Mouse (Mus musculus): ENCODE results near the gene Ascc3. TPM values are rescaled to one million over a fixed set of nuclear protein-coding genes. Genes with fewer than 3 reads are reported as not detected.

The Ascc3 gene
- polyA plus RNA-seq, 1 experiment from 2014 or later: 17.4 TPM

- 44% methylated on average over 5 of the region's 5 CpGs for whole genome bisulfite sequencing
- ATAC-seq (ENCODE audit: low FRiP score): peak; percentile 63
- H3K9ac ChIP-seq (ENCODE audit: low read length): no peak overlapping the region
- no peak overlapping the region for H3K27ac ChIP-seq (ENCODE audit: low read depth, low read length)
- H3K4me1 ChIP-seq (ENCODE audit: control insufficient read depth, insufficient read depth, low read length): no peaks in the 10 kb centered on the region
- H3K36me3 ChIP-seq (ENCODE audit: control insufficient read depth, insufficient read depth, low read length): no peaks in the 10 kb centered on the region
- no peaks in the 10 kb centered on the region for H3K27me3 ChIP-seq (ENCODE audit: control insufficient read depth, insufficient read depth, low read length)
- no peaks in the 10 kb centered on the region for H3K9me3 ChIP-seq (ENCODE audit: control insufficient read depth, low read length)
- no peak overlapping the region for H3K4me3 ChIP-seq (ENCODE audit: low read depth, low read length)
- H3K4me2 ChIP-seq: no peak overlapping the region
- no peak for DNase-seq (ENCODE audit: low spot score, missing footprints)
Observed at GRCm38 (mm10) chr10:50792840-50793239, 200.4 kb downstream of the Ascc3 start.

GRCm38 (mm10) chr10:50801594-50801993 lies 209.1 kb downstream of the Ascc3 start:
- Histone ChIP-seq H3K36me3 (ENCODE audit: control insufficient read depth, insufficient read depth, low read length) (no peaks in the 10 kb centered on the region), H3K9ac (ENCODE audit: low read length) (no peak overlapping the region), H3K4me2 (no peak overlapping the region), H3K27ac (ENCODE audit: low read depth, low read length) (no peak overlapping the region), H3K27me3 (ENCODE audit: control insufficient read depth, insufficient read depth, low read length) (no peaks in the 10 kb centered on the region), H3K4me1 (ENCODE audit: control insufficient read depth, insufficient read depth, low read length) (0 out of 2 replicates have a peak, but pooled peaks cover 2% of the 10 kb centered on the region), H3K9me3 (ENCODE audit: control insufficient read depth, low read length) (no peaks in the 10 kb centered on the region), H3K4me3 (ENCODE audit: low read depth, low read length) (no peak overlapping the region)
- no peak for ATAC-seq (ENCODE audit: low FRiP score)
- WGBS: 37% methylated on average over 2 of the region's 2 CpGs
- DNase-seq (ENCODE audit: low spot score, missing footprints): no peak

- no peaks in the 10 kb centered on the region for H3K36me3 ChIP-seq (ENCODE audit: control insufficient read depth, insufficient read depth, low read length)
- H3K4me3 ChIP-seq (ENCODE audit: low read depth, low read length): no peak overlapping the region
- H3K4me2 ChIP-seq: no peak overlapping the region
- no peak overlapping the region for H3K27ac ChIP-seq (ENCODE audit: low read depth, low read length)
- H3K4me1 ChIP-seq (ENCODE audit: control insufficient read depth, insufficient read depth, low read length): 0 out of 2 replicates have a peak, but pooled peaks cover 2% of the 10 kb centered on the region
- H3K9me3 ChIP-seq (ENCODE audit: control insufficient read depth, low read length): no peaks in the 10 kb centered on the region
- H3K27me3 ChIP-seq (ENCODE audit: control insufficient read depth, insufficient read depth, low read length): no peaks in the 10 kb centered on the region
- H3K9ac ChIP-seq (ENCODE audit: low read length): no peak overlapping the region
- 63% methylated on average over 2 of the region's 2 CpGs for WGBS
- DNase-seq (ENCODE audit: low spot score, missing footprints): no peak
- peak; percentile 76 for ATAC-seq (ENCODE audit: low FRiP score)
Observed at GRCm38 (mm10) chr10:50802380-50802779, 209.9 kb downstream of the Ascc3 start.

- WGBS: 89% methylated on average over 2 of the region's 2 CpGs
- H3K36me3 ChIP-seq (ENCODE audit: control insufficient read depth, insufficient read depth, low read length): no peaks in the 10 kb centered on the region
- no peak for ATAC-seq (ENCODE audit: low FRiP score)
- DNase-seq (ENCODE audit: low spot score, missing footprints): no peak
- no peak overlapping the region for H3K4me3 ChIP-seq (ENCODE audit: low read depth, low read length)
- H3K4me2 ChIP-seq: no peak overlapping the region
- H3K9ac ChIP-seq (ENCODE audit: low read length): no peak overlapping the region
- no peak overlapping the region for H3K27ac ChIP-seq (ENCODE audit: low read depth, low read length)
- H3K27me3 ChIP-seq (ENCODE audit: control insufficient read depth, insufficient read depth, low read length): no peaks in the 10 kb centered on the region
- H3K9me3 ChIP-seq (ENCODE audit: control insufficient read depth, low read length): no peaks in the 10 kb centered on the region
- 0 out of 2 replicates have a peak, but pooled peaks cover 2% of the 10 kb centered on the region for H3K4me1 ChIP-seq (ENCODE audit: control insufficient read depth, insufficient read depth, low read length)
Observed at GRCm38 (mm10) chr10:50806166-50806565, 213.7 kb downstream of the Ascc3 start.

GRCm38 (mm10) chr10:50822363-50822762 lies 229.9 kb downstream of the Ascc3 start:
- Histone ChIP-seq H3K27me3 (ENCODE audit: control insufficient read depth, insufficient read depth, low read length) (no peaks in the 10 kb centered on the region), H3K4me1 (ENCODE audit: control insufficient read depth, insufficient read depth, low read length) (no peaks in the 10 kb centered on the region), H3K4me2 (no peak overlapping the region), H3K9ac (ENCODE audit: low read length) (no peak overlapping the region), H3K36me3 (ENCODE audit: control insufficient read depth, insufficient read depth, low read length) (no peaks in the 10 kb centered on the region), H3K9me3 (ENCODE audit: control insufficient read depth, low read length) (no peaks in the 10 kb centered on the region), H3K27ac (ENCODE audit: low read depth, low read length) (no peak overlapping the region), H3K4me3 (ENCODE audit: low read depth, low read length) (no peak overlapping the region)
- 69% methylated on average over 1 of the region's 1 CpGs for WGBS
- DNase-seq (ENCODE audit: low spot score, missing footprints) (no peak), ATAC-seq (ENCODE audit: low FRiP score) (no peak)

- H3K4me2 ChIP-seq: no peak overlapping the region
- no peak overlapping the region for H3K4me3 ChIP-seq (ENCODE audit: low read depth, low read length)
- no peaks in the 10 kb centered on the region for H3K9me3 ChIP-seq (ENCODE audit: control insufficient read depth, low read length)
- ATAC-seq (ENCODE audit: low FRiP score) (no peak), DNase-seq (ENCODE audit: low spot score, missing footprints) (no peak)
- H3K36me3 ChIP-seq (ENCODE audit: control insufficient read depth, insufficient read depth, low read length): no peaks in the 10 kb centered on the region
- H3K4me1 ChIP-seq (ENCODE audit: control insufficient read depth, insufficient read depth, low read length): no peaks in the 10 kb centered on the region
- no peak overlapping the region for H3K9ac ChIP-seq (ENCODE audit: low read length)
- no peaks in the 10 kb centered on the region for H3K27me3 ChIP-seq (ENCODE audit: control insufficient read depth, insufficient read depth, low read length)
- no peak overlapping the region for H3K27ac ChIP-seq (ENCODE audit: low read depth, low read length)
Observed at GRCm38 (mm10) chr10:50826829-50827228, 234.4 kb downstream of the Ascc3 start.

- Histone ChIP-seq H3K9me3 (ENCODE audit: control insufficient read depth, low read length) (no peaks in the 10 kb centered on the region), H3K27ac (ENCODE audit: low read depth, low read length) (no peak overlapping the region), H3K4me3 (ENCODE audit: low read depth, low read length) (no peak overlapping the region), H3K36me3 (ENCODE audit: control insufficient read depth, insufficient read depth, low read length) (no peaks in the 10 kb centered on the region), H3K9ac (ENCODE audit: low read length) (no peak overlapping the region), H3K27me3 (ENCODE audit: control insufficient read depth, insufficient read depth, low read length) (no peaks in the 10 kb centered on the region), H3K4me2 (no peak overlapping the region), H3K4me1 (ENCODE audit: control insufficient read depth, insufficient read depth, low read length) (no peaks in the 10 kb centered on the region)
- no peak for DNase-seq (ENCODE audit: low spot score, missing footprints)
- no peak for ATAC-seq (ENCODE audit: low FRiP score)
- WGBS: 77% methylated on average over 2 of the region's 2 CpGs
Observed at GRCm38 (mm10) chr10:50834533-50834932, 242.1 kb downstream of the Ascc3 start.

GRCm38 (mm10) chr10:50843363-50843762 lies 250.9 kb downstream of the Ascc3 start:
- Histone ChIP-seq H3K9ac (ENCODE audit: low read length) (no peak overlapping the region), H3K9me3 (ENCODE audit: control insufficient read depth, low read length) (no peaks in the 10 kb centered on the region), H3K36me3 (ENCODE audit: control insufficient read depth, insufficient read depth, low read length) (no peaks in the 10 kb centered on the region), H3K27ac (ENCODE audit: low read depth, low read length) (no peak overlapping the region), H3K27me3 (ENCODE audit: control insufficient read depth, insufficient read depth, low read length) (no peaks in the 10 kb centered on the region), H3K4me1 (ENCODE audit: control insufficient read depth, insufficient read depth, low read length) (no peaks in the 10 kb centered on the region), H3K4me3 (ENCODE audit: low read depth, low read length) (no peak overlapping the region), H3K4me2 (no peak overlapping the region)
- WGBS: 89% methylated on average over 3 of the region's 3 CpGs
- no peak for ATAC-seq (ENCODE audit: low FRiP score)
- no peak for DNase-seq (ENCODE audit: low spot score, missing footprints)

- Histone ChIP-seq H3K4me2 (no peak overlapping the region), H3K27ac (ENCODE audit: low read depth, low read length) (no peak overlapping the region), H3K36me3 (ENCODE audit: control insufficient read depth, insufficient read depth, low read length) (no peaks in the 10 kb centered on the region), H3K4me1 (ENCODE audit: control insufficient read depth, insufficient read depth, low read length) (no peaks in the 10 kb centered on the region), H3K9ac (ENCODE audit: low read length) (no peak overlapping the region), H3K4me3 (ENCODE audit: low read depth, low read length) (no peak overlapping the region), H3K27me3 (ENCODE audit: control insufficient read depth, insufficient read depth, low read length) (no peaks in the 10 kb centered on the region), H3K9me3 (ENCODE audit: control insufficient read depth, low read length) (no peaks in the 10 kb centered on the region)
- WGBS: 92% methylated on average over 4 of the region's 4 CpGs
- no peak for DNase-seq (ENCODE audit: low spot score, missing footprints)
- ATAC-seq (ENCODE audit: low FRiP score): no peak
Observed at GRCm38 (mm10) chr10:50868202-50868601, 275.7 kb downstream of the Ascc3 start.

- H3K4me3 ChIP-seq (ENCODE audit: low read depth, low read length): no peak overlapping the region
- H3K27ac ChIP-seq (ENCODE audit: low read depth, low read length): no peak overlapping the region
- no peaks in the 10 kb centered on the region for H3K36me3 ChIP-seq (ENCODE audit: control insufficient read depth, insufficient read depth, low read length)
- ATAC-seq (ENCODE audit: low FRiP score) (no peak), DNase-seq (ENCODE audit: low spot score, missing footprints) (no peak)
- no peak overlapping the region for H3K9ac ChIP-seq (ENCODE audit: low read length)
- 89% methylated on average over 5 of the region's 5 CpGs for WGBS
- H3K9me3 ChIP-seq (ENCODE audit: control insufficient read depth, low read length): no peaks in the 10 kb centered on the region
- no peak overlapping the region for H3K4me2 ChIP-seq
- H3K27me3 ChIP-seq (ENCODE audit: control insufficient read depth, insufficient read depth, low read length): no peaks in the 10 kb centered on the region
- no peaks in the 10 kb centered on the region for H3K4me1 ChIP-seq (ENCODE audit: control insufficient read depth, insufficient read depth, low read length)
Observed at GRCm38 (mm10) chr10:50876952-50877351, 284.5 kb downstream of the Ascc3 start.

All from midbrain, embryonic 11.5 days (tissue).